Mouse (Mus musculus): ENCODE data around the gene Ier5l. TPM values are rescaled to one million over a fixed set of nuclear protein-coding genes. Genes with fewer than 3 reads are reported as not detected.

Gene Ier5l
- polyA plus RNA-seq, 1 experiment from 2014 or later, result 2.2 TPM

GRCm38 (mm10) chr2:30436156-30436545, 37.9 kb downstream of the Ier5l start:
- H3K36me3 ChIP-seq (ENCODE audit: insufficient read depth, low read length), result peaks cover 66% of the 10 kb centered on the region
- H3K9ac ChIP-seq (replicated peaks; ENCODE audit: low read length), result no peak overlapping the region
- H3K4me3 ChIP-seq (ENCODE audit: low read length), result no peak overlapping the region
- 0 out of 2 replicates have a peak overlapping the region, but pooled peaks have one; percentile 43 for H3K27ac ChIP-seq (ENCODE audit: low read length)
- peaks cover 17% of the 10 kb centered on the region for H3K4me1 ChIP-seq (ENCODE audit: insufficient read depth, low read length)
- no peaks in the 10 kb centered on the region for H3K9me3 ChIP-seq (ENCODE audit: low read length)
- no peak for ATAC-seq (ENCODE audit: low FRiP score, low TSS enrichment)
- WGBS, result 76% methylated on average over 5 of the region's 5 CpGs
- H3K4me2 ChIP-seq (replicated peaks; ENCODE audit: low read depth, low read length), result no peak overlapping the region
- no peaks in the 10 kb centered on the region for H3K27me3 ChIP-seq (ENCODE audit: insufficient read depth, low read length)

- Histone ChIP-seq H3K9me3 (ENCODE audit: low read length) (no peaks in the 10 kb centered on the region), H3K4me3 (ENCODE audit: low read length) (no peak overlapping the region), H3K9ac (replicated peaks; ENCODE audit: low read length) (no peak overlapping the region), H3K36me3 (ENCODE audit: insufficient read depth, low read length) (peaks cover 72% of the 10 kb centered on the region), H3K27me3 (ENCODE audit: insufficient read depth, low read length) (no peaks in the 10 kb centered on the region), H3K4me1 (ENCODE audit: insufficient read depth, low read length) (peaks cover 11% of the 10 kb centered on the region), H3K27ac (ENCODE audit: low read length) (0 out of 2 replicates have a peak overlapping the region, but pooled peaks have one; percentile 43), H3K4me2 (replicated peaks; ENCODE audit: low read depth, low read length) (no peak overlapping the region)
- ATAC-seq (ENCODE audit: low FRiP score, low TSS enrichment), result peak; percentile 70
- 39% methylated on average over 5 of the region's 5 CpGs for WGBS
Observed at GRCm38 (mm10) chr2:30435326-30436155, 38.5 kb downstream of the Ier5l start.

GRCm38 (mm10) chr2:30429156-30429555, 44.9 kb downstream of the Ier5l start:
- Histone ChIP-seq H3K4me1 (ENCODE audit: insufficient read depth, low read length) (no peaks in the 10 kb centered on the region), H3K9me3 (ENCODE audit: low read length) (no peaks in the 10 kb centered on the region), H3K9ac (replicated peaks; ENCODE audit: low read length) (no peak overlapping the region), H3K27ac (ENCODE audit: low read length) (no peak overlapping the region), H3K4me2 (replicated peaks; ENCODE audit: low read depth, low read length) (no peak overlapping the region), H3K27me3 (ENCODE audit: insufficient read depth, low read length) (no peaks in the 10 kb centered on the region), H3K4me3 (ENCODE audit: low read length) (no peak overlapping the region), H3K36me3 (ENCODE audit: insufficient read depth, low read length) (peaks cover 70% of the 10 kb centered on the region)
- ATAC-seq (ENCODE audit: low FRiP score, low TSS enrichment), result no peak

Other genes with a start within 250 kb of the Ier5l start
- 43.8 and 46.2 TPM in 2 replicates for gene Lrrc8a, start 236.5 kb downstream of the Ier5l start, polyA plus RNA-seq (2015; fragmentation: Nextera tagmentation; extraction: Ambion mirVana)
- 0.45 TPM in 2 replicates for gene Gm28035, start 233.7 kb downstream of the Ier5l start, polyA plus RNA-seq (2015; fragmentation: Nextera tagmentation; extraction: Ambion mirVana)
- 15.8 and 16.0 TPM in 2 replicates for gene Phyhd1, start 208.0 kb downstream of the Ier5l start, polyA plus RNA-seq (2015; fragmentation: Nextera tagmentation; extraction: Ambion mirVana)
- gene Gm28038, start 193.2 kb downstream of the Ier5l start, polyA plus RNA-seq (2015; fragmentation: Nextera tagmentation; extraction: Ambion mirVana), result not detected in 2 replicates
- gene Dolk, start 187.9 kb downstream of the Ier5l start, polyA plus RNA-seq (2015; fragmentation: Nextera tagmentation; extraction: Ambion mirVana), result 42.6 and 44.2 TPM in 2 replicates
- gene Nup188, start 187.8 kb downstream of the Ier5l start, polyA plus RNA-seq (2015; fragmentation: Nextera tagmentation; extraction: Ambion mirVana), result 37.6 and 47.9 TPM in 2 replicates
- gene Sh3glb2, start 114.9 kb downstream of the Ier5l start, polyA plus RNA-seq (2015; fragmentation: Nextera tagmentation; extraction: Ambion mirVana), result 100 and 102 TPM in 2 replicates
- 32.0 and 34.9 TPM in 2 replicates for gene Miga2, start 110.0 kb downstream of the Ier5l start, polyA plus RNA-seq (2015; fragmentation: Nextera tagmentation; extraction: Ambion mirVana)
- 44.2 and 46.8 TPM in 2 replicates for gene Dolpp1, start 82.0 kb downstream of the Ier5l start, polyA plus RNA-seq (2015; fragmentation: Nextera tagmentation; extraction: Ambion mirVana)
- gene Crat, start 58.4 kb downstream of the Ier5l start, polyA plus RNA-seq (2015; fragmentation: Nextera tagmentation; extraction: Ambion mirVana), result 40.9 and 44.2 TPM in 2 replicates
- 184 and 191 TPM in 2 replicates for gene Ptpa, start 58.2 kb downstream of the Ier5l start, polyA plus RNA-seq (2015; fragmentation: Nextera tagmentation; extraction: Ambion mirVana)
- 1.5 and 2.5 TPM in 2 replicates for gene Cstad, start 120.8 kb upstream of the Ier5l start, polyA plus RNA-seq (2015; fragmentation: Nextera tagmentation; extraction: Ambion mirVana)